21 mouse cellular contexts compared by ENCODE assay signal in the genomic region with DNA sequence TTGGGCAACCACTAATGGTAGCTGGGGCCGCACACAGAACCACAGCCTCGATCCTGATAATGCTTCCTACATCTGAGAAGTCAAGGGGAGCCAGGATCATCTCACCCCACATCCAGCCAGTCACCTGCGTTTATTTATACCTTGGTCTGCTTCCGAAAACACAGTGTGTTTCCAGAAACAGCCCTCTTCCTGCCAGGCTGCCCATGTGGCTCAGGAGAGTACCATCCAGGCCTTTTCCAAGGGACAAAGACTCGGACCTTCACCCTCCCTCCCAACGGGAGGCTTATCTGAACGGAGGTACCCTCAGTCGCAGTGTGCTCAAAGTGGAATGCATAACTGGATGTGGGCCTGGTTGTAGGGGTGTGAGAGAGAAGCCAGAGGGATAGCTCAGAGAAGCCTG.
DNase-seq lines count a peak whose midpoint lies in the region; ATAC-seq and TF ChIP-seq lines count a peak whose summit lies in the region.
"Had no signal": no experiment of that assay in that cellular context is flagged by ENCODE, and none has a peak within 500 bp of the region (broad histone marks: within the 10 kb centered on the region; RNA-seq: fewer than 3 reads in every experiment).

No protein-coding gene starts in this region.

- ATAC-seq in cerebellum, adult (ENCODE audit: insufficient number of reproducible peaks, low FRiP score, low TSS enrichment): no peak
- ATAC-seq in liver, embryonic 12.5 days: no peak
- ATAC-seq: activated CD4-positive, CD25-positive, alpha-beta regulatory T cell, adult 4 months; forebrain, embryonic 14.5 days; forebrain, postnatal 0 days; intestine, postnatal 0 days had no signal

- H3K27ac ChIP-seq in cerebellum, adult 2 months (ENCODE audit: insufficient read depth, low read length): peak overlapping the region; percentile 86
- no peak overlapping the region for H3K27ac ChIP-seq in liver, embryonic 12.5 days
- H3K27ac ChIP-seq: embryonic facial prominence, embryonic 12.5 days; embryonic facial prominence, embryonic 15.5 days; gastrocnemius, adult 2 months; hindbrain, embryonic 14.5 days had no signal

- no peaks in the 10 kb centered on the region for H3K36me3 ChIP-seq in liver, embryonic 12.5 days
- H3K36me3 ChIP-seq: embryonic facial prominence, embryonic 12.5 days; embryonic facial prominence, embryonic 15.5 days had no signal

- H3K4me1 ChIP-seq in cerebellum, adult 2 months (ENCODE audit: control insufficient read depth, insufficient read depth, low read length): peaks cover 90% of the 10 kb centered on the region
- H3K4me1 ChIP-seq in liver, embryonic 12.5 days: no peaks in the 10 kb centered on the region
- H3K4me1 ChIP-seq: embryonic facial prominence, embryonic 12.5 days; embryonic facial prominence, embryonic 15.5 days had no signal

- no peak overlapping the region for H3K4me2 ChIP-seq in liver, embryonic 12.5 days
- H3K4me2 ChIP-seq: embryonic facial prominence, embryonic 12.5 days; embryonic facial prominence, embryonic 15.5 days; heart, embryonic 11.5 days; hindbrain, embryonic 14.5 days had no signal

- no peak for TF ChIP-seq POLR2A in cerebellum, adult 2 months (IDR thresholded peaks at IDR 0.05; ENCODE audit: borderline replicate concordance, insufficient read depth, low read length)

- 9% methylated on average over 8 of the region's 8 CpGs for WGBS in cerebellum, adult 2 months
- WGBS in liver, embryonic 12.5 days (ENCODE audit: insufficient replicate concordance): 62% methylated on average over 8 of the region's 8 CpGs

- peak; percentile 47 for DNase-seq in cerebellum, adult 11 months
- peak; percentile 66 to 78 for DNase-seq in cerebellum, adult 2 months
- DNase-seq in cerebellum, adult 8-10 months: no peak
- peak; percentile 81 for DNase-seq in brain, adult 2 months (ENCODE audit: low read depth, low spot score)
- DNase-seq: adrenal gland, adult 8-10 months; adrenal gland, postnatal 25 days; forebrain, postnatal 0 days; gastrocnemius, adult 2 months; gastrocnemius, postnatal 14 days; heart, adult 11 months; heart, postnatal 36 days; kidney, adult 2 months had no signal

- no peaks in the 10 kb centered on the region for H3K9me3 ChIP-seq in liver, embryonic 12.5 days (replicated peaks)
- H3K9me3 ChIP-seq: embryonic facial prominence, embryonic 12.5 days; embryonic facial prominence, embryonic 15.5 days had no signal

- TF ChIP-seq CTCF in cerebellum, adult 2 months (IDR thresholded peaks at IDR 0.05; ENCODE audit: borderline replicate concordance, insufficient read depth, low read depth, low read length): no peak

- no peak overlapping the region for H3K4me3 ChIP-seq in cerebellum, adult 2 months (replicated peaks; ENCODE audit: insufficient read depth, low read depth, low read length)
- no peak overlapping the region for H3K4me3 ChIP-seq in liver, embryonic 12.5 days
- H3K4me3 ChIP-seq: embryonic facial prominence, embryonic 12.5 days; embryonic facial prominence, embryonic 15.5 days; gastrocnemius, adult 2 months had no signal

- no peaks in the 10 kb centered on the region for H3K27me3 ChIP-seq in cerebellum, adult 2 months (ENCODE audit: control insufficient read depth, insufficient read depth, low read length)
- H3K27me3 ChIP-seq in liver, embryonic 12.5 days (replicated peaks): 0 out of 2 replicates have a peak, but pooled peaks cover 10% of the 10 kb centered on the region
- H3K27me3 ChIP-seq: embryonic facial prominence, embryonic 12.5 days; embryonic facial prominence, embryonic 15.5 days had no signal

- no peak overlapping the region for H3K9ac ChIP-seq in liver, embryonic 12.5 days
- H3K9ac ChIP-seq: embryonic facial prominence, embryonic 12.5 days; embryonic facial prominence, embryonic 15.5 days; forebrain, postnatal 0 days; hindbrain, embryonic 14.5 days had no signal
